Mouse (Mus musculus) mature B cell (primary cell): Measurements from ENCODE around the gene Olfr739.

Experiments used
- in situ Hi-C: fragments of 300-500 bp; cut with MboI; formaldehyde crosslinking; loops from 2 replicates; pipeline ENCODE4 v1.14.3; 2019

Olfr739 gene

DNA sequence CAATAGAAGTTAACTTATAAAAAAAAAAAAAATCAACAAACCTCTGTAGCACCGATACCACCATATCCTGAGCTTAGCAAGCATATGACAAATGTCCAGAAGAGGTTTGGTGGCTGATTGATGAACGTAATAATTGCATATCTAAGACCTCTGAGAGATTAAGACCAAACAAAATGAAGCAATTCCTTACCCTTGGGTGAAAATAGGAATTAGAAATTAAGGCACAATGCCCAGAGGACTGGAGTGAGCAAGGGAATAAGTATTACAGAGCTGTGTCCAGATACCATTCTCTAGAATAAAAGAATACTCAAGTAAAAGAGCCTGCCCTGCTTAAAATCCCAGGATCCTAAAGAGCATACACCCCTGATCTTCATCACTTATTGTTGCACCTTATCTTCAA, at the start of gene Olfr739:
TSS of gene Olfr739 (plus strand) at position 301 of the 400 bp plus-strand sequence.
- in situ Hi-C loops = no loop called here

DNA sequence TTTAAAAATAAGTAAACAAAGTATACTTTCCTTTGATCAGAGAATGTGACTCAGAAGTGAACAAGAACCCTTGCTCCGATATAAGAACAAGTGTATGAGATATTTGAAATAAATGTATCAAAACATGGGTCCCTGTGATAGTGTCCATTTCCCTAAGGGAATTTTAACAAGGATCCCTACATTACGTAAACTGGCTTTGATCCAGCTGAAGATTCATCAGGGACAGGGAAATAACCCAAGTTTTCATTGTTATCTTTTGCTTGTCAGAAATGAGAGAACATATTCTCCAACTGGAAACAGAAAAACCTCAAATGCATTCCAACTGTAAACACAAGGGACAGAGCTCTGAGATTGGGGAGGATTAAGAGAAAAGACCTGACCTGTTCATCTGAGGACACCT, 37.6 kb upstream of the Olfr739 start, which contains the start of gene Olfr736:
TSS of gene Olfr736 (plus strand) at position 301 of the 400 bp plus-strand sequence.
- in situ Hi-C loops = no loop called here

DNA sequence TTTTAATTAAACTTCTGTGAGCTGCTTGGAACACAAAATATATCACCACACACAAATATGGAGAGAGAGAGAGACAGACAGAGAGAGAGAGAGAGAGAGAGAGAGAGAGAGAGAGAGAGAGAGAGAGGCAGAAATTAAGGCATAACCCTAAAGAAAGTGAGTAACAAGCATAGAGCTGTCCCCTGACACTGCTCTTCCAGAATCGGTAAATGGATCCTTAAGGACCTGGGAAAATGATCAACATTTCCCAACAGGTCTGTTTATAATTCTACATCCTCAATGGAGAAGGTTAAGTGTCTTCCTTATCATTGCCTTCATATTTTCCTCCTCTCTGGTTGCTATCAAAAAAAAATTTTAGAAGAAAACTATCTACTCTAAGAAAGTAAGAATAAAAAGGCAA, 11.2 kb upstream of the Olfr739 start, which contains the start of gene Olfr738:
TSS of gene Olfr738 (plus strand) at position 301 of the 400 bp plus-strand sequence.
- in situ Hi-C loops = no loop called here

DNA sequence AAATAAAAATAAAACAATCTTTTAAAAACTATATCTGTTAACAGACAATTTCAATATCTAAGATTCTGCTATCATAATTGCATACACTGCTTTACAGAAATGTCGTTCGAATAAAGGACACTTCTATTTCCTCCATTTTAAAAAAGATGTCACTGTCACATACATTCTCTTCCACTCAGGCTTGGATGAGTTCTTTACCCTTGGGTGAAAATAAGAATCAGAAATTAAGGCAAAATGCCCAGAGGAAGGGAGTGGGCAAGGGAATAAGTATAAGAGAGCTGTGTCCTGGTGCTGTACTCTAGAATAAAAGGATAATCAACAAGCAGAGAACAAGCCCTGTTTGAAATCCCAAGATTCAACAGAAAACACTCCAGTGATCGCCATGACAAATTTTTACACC, 26.8 kb downstream of the Olfr739 start, which contains the start of gene Olfr740:
TSS of gene Olfr740 (plus strand) at position 301 of the 400 bp plus-strand sequence.
- in situ Hi-C loops = no loop called here

DNA sequence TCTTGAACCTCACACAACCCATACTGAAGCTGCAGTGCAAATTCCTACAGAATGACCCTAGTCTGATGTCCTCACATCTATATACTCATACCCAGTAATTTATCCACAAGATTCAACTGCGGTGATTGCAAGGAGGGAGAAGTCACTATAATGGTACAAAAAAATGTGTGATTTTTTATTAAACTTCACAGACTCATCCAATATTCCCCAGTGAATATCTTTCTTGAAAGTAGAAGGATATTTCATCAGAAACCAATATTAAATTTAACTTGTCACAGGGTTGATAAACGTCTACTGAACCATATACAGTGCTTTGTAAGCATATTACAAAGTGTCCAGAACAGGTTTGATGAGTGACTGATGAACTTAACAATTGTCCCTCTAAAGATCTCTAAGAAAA, 54.0 kb downstream of the Olfr739 start, which contains the start of gene Olfr741:
TSS of gene Olfr741 (plus strand) at position 301 of the 400 bp plus-strand sequence.
- in situ Hi-C loops = no loop called here
